Mouse (Mus musculus): ENCODE results near the gene Dst. TPM values are rescaled to one million over a fixed set of nuclear protein-coding genes. Genes with fewer than 3 reads are reported as not detected.
A peak's percentile ranks its signal among the peaks of the same experiment; 100 is the strongest.

Gene Dst
- polyA plus RNA-seq, 1 experiment from 2014 or later, result 35.2 TPM

- Histone ChIP-seq H3K4me1 (peaks cover 10% of the 10 kb centered on the region; the same call in 1 of the 2 replicates), H3K4me3 (no peak overlapping the region), H3K4me2 (replicated peaks) (no peak overlapping the region), H3K27me3 (no peaks in the 10 kb centered on the region), H3K36me3 (no peaks in the 10 kb centered on the region), H3K9ac (replicated peaks) (no peak overlapping the region), H3K27ac (replicated peaks) (no peak overlapping the region), H3K9me3 (no peaks in the 10 kb centered on the region)
- no peak for ATAC-seq (replicated peaks)
- 90% methylated on average over 9 of the region's 9 CpGs for WGBS
Measured at GRCm38 (mm10) chr1:34117056-34117455, 209.0 kb downstream of the Dst start.

GRCm38 (mm10) chr1:34117709-34118108 lies 209.7 kb downstream of the Dst start:
- Histone ChIP-seq H3K4me3 (no peak overlapping the region), H3K27ac (replicated peaks) (no peak overlapping the region), H3K9me3 (no peaks in the 10 kb centered on the region), H3K27me3 (no peaks in the 10 kb centered on the region), H3K4me1 (peaks cover 10% of the 10 kb centered on the region; the same call in 1 of the 2 replicates), H3K9ac (replicated peaks) (no peak overlapping the region), H3K4me2 (replicated peaks) (no peak overlapping the region), H3K36me3 (no peaks in the 10 kb centered on the region)
- WGBS, result 40% methylated on average over 3 of the region's 3 CpGs
- ATAC-seq (replicated peaks), result peak; percentile 65; the same call in 1 of the 2 replicates

- H3K9me3 ChIP-seq, result no peaks in the 10 kb centered on the region
- 86% methylated on average over 6 of the region's 6 CpGs for WGBS
- H3K27me3 ChIP-seq, result no peaks in the 10 kb centered on the region
- H3K4me1 ChIP-seq, result peaks cover 10% of the 10 kb centered on the region; the same call in 1 of the 2 replicates
- no peaks in the 10 kb centered on the region for H3K36me3 ChIP-seq
- H3K9ac ChIP-seq (replicated peaks), result no peak overlapping the region
- H3K27ac ChIP-seq (replicated peaks), result no peak overlapping the region
- no peak overlapping the region for H3K4me2 ChIP-seq (replicated peaks)
- no peak overlapping the region for H3K4me3 ChIP-seq
- no peak for ATAC-seq (replicated peaks)
Measured at GRCm38 (mm10) chr1:34120066-34120465, 212.0 kb downstream of the Dst start.

GRCm38 (mm10) chr1:34120602-34121001 lies 212.6 kb downstream of the Dst start:
- no peak overlapping the region for H3K9ac ChIP-seq (replicated peaks)
- no peaks in the 10 kb centered on the region for H3K36me3 ChIP-seq
- no peak overlapping the region for H3K4me2 ChIP-seq (replicated peaks)
- H3K27ac ChIP-seq (replicated peaks), result no peak overlapping the region
- no peaks in the 10 kb centered on the region for H3K9me3 ChIP-seq
- no peak for ATAC-seq (replicated peaks)
- H3K4me1 ChIP-seq, result peaks cover 10% of the 10 kb centered on the region; the same call in 1 of the 2 replicates
- no peaks in the 10 kb centered on the region for H3K27me3 ChIP-seq
- H3K4me3 ChIP-seq, result no peak overlapping the region
- whole genome bisulfite sequencing, result 89% methylated on average over 6 of the region's 6 CpGs

GRCm38 (mm10) chr1:34121157-34122015 lies 213.4 kb downstream of the Dst start:
- Histone ChIP-seq H3K4me3 (no peak overlapping the region), H3K27ac (replicated peaks) (no peak overlapping the region), H3K27me3 (no peaks in the 10 kb centered on the region), H3K9me3 (no peaks in the 10 kb centered on the region), H3K4me2 (replicated peaks) (0 out of 2 replicates have a peak overlapping the region, but pooled peaks have one; percentile 2), H3K9ac (replicated peaks) (no peak overlapping the region), H3K36me3 (no peaks in the 10 kb centered on the region), H3K4me1 (peaks cover 10% of the 10 kb centered on the region; the same call in 1 of the 2 replicates)
- WGBS, result 70% methylated on average over 29 of the region's 29 CpGs
- ATAC-seq (replicated peaks), result no peak

GRCm38 (mm10) chr1:34122198-34122597 lies 214.2 kb downstream of the Dst start:
- 92% methylated on average over 6 of the region's 6 CpGs for WGBS
- Histone ChIP-seq H3K9me3 (no peaks in the 10 kb centered on the region), H3K4me2 (replicated peaks) (no peak overlapping the region), H3K4me3 (no peak overlapping the region), H3K27ac (replicated peaks) (no peak overlapping the region), H3K4me1 (peaks cover 10% of the 10 kb centered on the region; the same call in 1 of the 2 replicates), H3K27me3 (no peaks in the 10 kb centered on the region), H3K9ac (replicated peaks) (no peak overlapping the region), H3K36me3 (no peaks in the 10 kb centered on the region)
- no peak for ATAC-seq (replicated peaks)

- Histone ChIP-seq H3K4me3 (no peak overlapping the region), H3K4me1 (peaks cover 10% of the 10 kb centered on the region; the same call in 1 of the 2 replicates), H3K27me3 (no peaks in the 10 kb centered on the region), H3K4me2 (replicated peaks) (no peak overlapping the region), H3K9me3 (no peaks in the 10 kb centered on the region), H3K36me3 (no peaks in the 10 kb centered on the region), H3K9ac (replicated peaks) (no peak overlapping the region), H3K27ac (replicated peaks) (no peak overlapping the region)
- ATAC-seq (replicated peaks), result no peak
- 73% methylated on average over 1 of the region's 1 CpGs for WGBS
Measured at GRCm38 (mm10) chr1:34122905-34123304, 214.9 kb downstream of the Dst start.

GRCm38 (mm10) chr1:34123334-34123733 lies 215.3 kb downstream of the Dst start:
- Histone ChIP-seq H3K9me3 (no peaks in the 10 kb centered on the region), H3K4me1 (peaks cover 10% of the 10 kb centered on the region; the same call in 1 of the 2 replicates), H3K4me2 (replicated peaks) (no peak overlapping the region), H3K4me3 (no peak overlapping the region), H3K27me3 (no peaks in the 10 kb centered on the region), H3K27ac (replicated peaks) (no peak overlapping the region), H3K36me3 (no peaks in the 10 kb centered on the region), H3K9ac (replicated peaks) (no peak overlapping the region)
- ATAC-seq (replicated peaks), result no peak
- 85% methylated on average over 5 of the region's 5 CpGs for WGBS

- no peaks in the 10 kb centered on the region for H3K27me3 ChIP-seq
- 76% methylated on average over 7 of the region's 7 CpGs for WGBS
- H3K27ac ChIP-seq (replicated peaks), result no peak overlapping the region
- peaks cover 10% of the 10 kb centered on the region; the same call in 1 of the 2 replicates for H3K4me1 ChIP-seq
- no peaks in the 10 kb centered on the region for H3K36me3 ChIP-seq
- no peak overlapping the region for H3K4me2 ChIP-seq (replicated peaks)
- ATAC-seq (replicated peaks), result no peak
- H3K9ac ChIP-seq (replicated peaks), result no peak overlapping the region
- H3K9me3 ChIP-seq, result no peaks in the 10 kb centered on the region
- H3K4me3 ChIP-seq, result no peak overlapping the region
Measured at GRCm38 (mm10) chr1:34124376-34124775, 216.4 kb downstream of the Dst start.

- no peak overlapping the region for H3K9ac ChIP-seq (replicated peaks)
- no peaks in the 10 kb centered on the region for H3K9me3 ChIP-seq
- no peaks in the 10 kb centered on the region for H3K27me3 ChIP-seq
- ATAC-seq (replicated peaks), result no peak
- H3K36me3 ChIP-seq, result no peaks in the 10 kb centered on the region
- 87% methylated on average over 5 of the region's 5 CpGs for WGBS
- H3K4me3 ChIP-seq, result no peak overlapping the region
- H3K4me1 ChIP-seq, result peaks cover 10% of the 10 kb centered on the region; the same call in 1 of the 2 replicates
- no peak overlapping the region for H3K4me2 ChIP-seq (replicated peaks)
- no peak overlapping the region for H3K27ac ChIP-seq (replicated peaks)
Measured at GRCm38 (mm10) chr1:34125148-34125547, 217.1 kb downstream of the Dst start.

GRCm38 (mm10) chr1:34127714-34128474 lies 219.9 kb downstream of the Dst start:
- no peak overlapping the region for H3K27ac ChIP-seq (replicated peaks)
- no peaks in the 10 kb centered on the region for H3K36me3 ChIP-seq
- no peak overlapping the region for H3K4me2 ChIP-seq (replicated peaks)
- no peaks in the 10 kb centered on the region for H3K27me3 ChIP-seq
- H3K4me1 ChIP-seq, result no peaks in the 10 kb centered on the region
- WGBS, result 82% methylated on average over 15 of the region's 15 CpGs
- ATAC-seq (replicated peaks), result no peak
- H3K4me3 ChIP-seq, result no peak overlapping the region
- no peaks in the 10 kb centered on the region for H3K9me3 ChIP-seq
- no peak overlapping the region for H3K9ac ChIP-seq (replicated peaks)

GRCm38 (mm10) chr1:34128796-34129195 lies 220.8 kb downstream of the Dst start:
- no peak overlapping the region for H3K4me2 ChIP-seq (replicated peaks)
- H3K4me1 ChIP-seq, result no peaks in the 10 kb centered on the region
- no peak overlapping the region for H3K9ac ChIP-seq (replicated peaks)
- no peaks in the 10 kb centered on the region for H3K36me3 ChIP-seq
- no peaks in the 10 kb centered on the region for H3K9me3 ChIP-seq
- no peak overlapping the region for H3K4me3 ChIP-seq
- no peaks in the 10 kb centered on the region for H3K27me3 ChIP-seq
- WGBS, result 90% methylated on average over 2 of the region's 2 CpGs
- no peak for ATAC-seq (replicated peaks)
- H3K27ac ChIP-seq (replicated peaks), result no peak overlapping the region
